Mouse (Mus musculus): ENCODE results near the gene Noct.
"Not testable (repeated sequence)": the region's sequence is repeated elsewhere in the genome, so short reads cannot be mapped to it uniquely, and the experiment has no call there.

Gene Noct

DNA sequence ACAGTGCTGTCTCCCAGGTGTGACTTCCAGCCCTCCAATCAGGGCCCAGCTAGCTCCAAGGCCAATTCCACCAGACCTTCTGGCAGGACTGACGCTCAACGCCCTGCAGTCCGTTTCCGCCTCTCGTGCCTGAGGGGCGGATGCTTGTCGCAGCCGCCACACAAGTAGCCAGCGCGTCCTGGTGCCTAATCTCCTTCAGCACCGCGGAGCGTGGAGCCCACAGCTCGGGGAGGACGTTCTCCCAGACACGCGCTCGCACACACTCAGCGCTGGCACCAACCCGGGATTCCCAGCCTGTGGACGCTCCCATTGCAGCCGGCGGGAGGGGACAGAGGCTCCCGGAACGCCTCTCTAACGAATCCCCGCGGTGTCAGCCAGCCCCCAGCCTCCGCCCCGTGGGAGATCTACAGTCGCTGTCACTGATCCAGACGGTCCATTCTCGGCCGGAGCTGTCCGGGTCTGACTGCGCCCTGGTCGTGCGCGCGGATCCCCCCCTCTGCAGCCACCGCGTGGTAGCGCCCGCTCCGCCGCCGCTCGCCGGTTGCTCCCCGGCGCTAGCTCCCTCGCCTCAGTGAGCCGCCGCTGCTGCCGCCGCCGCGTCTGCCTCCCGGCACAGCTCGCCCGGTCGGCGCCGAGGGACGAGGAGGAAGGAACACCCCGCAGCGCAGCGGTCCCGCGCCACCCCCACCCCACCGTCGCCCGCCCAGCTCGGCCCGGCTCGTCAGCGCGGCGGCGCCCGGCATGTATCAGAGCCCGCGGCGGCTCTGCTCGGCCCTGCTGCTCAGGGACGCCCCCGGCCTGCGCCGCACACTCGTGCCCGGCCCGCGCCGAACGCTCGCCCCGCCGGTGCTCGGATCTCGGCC, at the start of gene Noct:
Gene Noct, plus strand, starts transcription at position 85 of the 863 bp plus-strand sequence.
- peak; percentile 85 to 86 for DNase-seq (ENCODE audit: low spot score in 2 of 2)

DNA sequence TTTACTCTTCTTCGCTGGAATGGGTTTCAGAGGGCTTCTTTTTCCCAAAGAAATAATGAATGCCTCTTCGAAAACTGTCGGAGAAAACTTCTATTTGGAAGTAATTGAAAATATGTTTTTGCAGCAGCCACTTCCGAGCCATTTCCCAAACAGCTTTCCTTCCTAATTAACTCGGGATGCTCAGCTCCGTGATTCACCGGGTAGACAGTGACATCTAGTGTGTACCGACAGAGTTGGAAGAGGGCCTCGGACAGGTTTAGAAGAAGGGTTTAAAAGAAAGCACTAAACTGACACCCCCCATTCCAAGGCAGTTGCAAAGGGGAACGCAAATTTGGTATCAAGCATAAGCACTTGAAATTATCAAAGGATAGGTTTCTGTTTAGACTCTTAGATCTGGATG, 46.1 kb upstream of the Noct start:
- no peak for DNase-seq (ENCODE audit: low spot score in 2 of 2)

DNA sequence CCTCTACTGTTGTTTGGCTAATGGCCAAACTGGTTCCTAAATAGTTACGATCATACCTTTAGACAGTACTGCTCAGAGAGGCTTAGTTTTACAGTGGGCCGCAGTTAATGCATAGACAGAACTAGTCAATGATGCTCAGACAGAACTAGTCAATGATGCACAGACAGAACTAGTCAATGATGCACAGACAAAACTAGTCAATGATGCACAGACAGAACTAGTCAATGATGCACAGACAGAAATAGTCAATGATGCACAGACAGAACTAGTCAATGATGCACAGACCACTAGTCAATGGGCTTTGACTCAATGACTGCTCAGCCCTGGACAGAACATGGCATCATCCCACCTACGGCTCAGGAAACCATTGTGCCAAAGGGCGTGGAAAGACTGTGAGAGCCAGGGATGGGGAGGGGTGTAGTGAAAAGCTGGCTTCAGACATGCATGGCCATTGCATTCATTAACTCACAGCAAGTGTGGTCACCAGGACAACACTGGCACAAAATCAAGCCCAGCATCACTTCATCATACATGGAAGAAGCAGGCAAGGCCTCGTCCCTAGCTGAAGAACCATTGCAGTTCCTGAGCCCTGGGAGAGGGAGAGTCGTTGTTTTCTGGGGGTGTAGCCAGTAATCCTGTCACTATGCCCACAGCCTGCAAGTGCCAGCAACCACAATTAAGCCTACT, 44.6 kb upstream of the Noct start:
- DNase-seq (ENCODE audit: low spot score in 2 of 2): no peak

DNA sequence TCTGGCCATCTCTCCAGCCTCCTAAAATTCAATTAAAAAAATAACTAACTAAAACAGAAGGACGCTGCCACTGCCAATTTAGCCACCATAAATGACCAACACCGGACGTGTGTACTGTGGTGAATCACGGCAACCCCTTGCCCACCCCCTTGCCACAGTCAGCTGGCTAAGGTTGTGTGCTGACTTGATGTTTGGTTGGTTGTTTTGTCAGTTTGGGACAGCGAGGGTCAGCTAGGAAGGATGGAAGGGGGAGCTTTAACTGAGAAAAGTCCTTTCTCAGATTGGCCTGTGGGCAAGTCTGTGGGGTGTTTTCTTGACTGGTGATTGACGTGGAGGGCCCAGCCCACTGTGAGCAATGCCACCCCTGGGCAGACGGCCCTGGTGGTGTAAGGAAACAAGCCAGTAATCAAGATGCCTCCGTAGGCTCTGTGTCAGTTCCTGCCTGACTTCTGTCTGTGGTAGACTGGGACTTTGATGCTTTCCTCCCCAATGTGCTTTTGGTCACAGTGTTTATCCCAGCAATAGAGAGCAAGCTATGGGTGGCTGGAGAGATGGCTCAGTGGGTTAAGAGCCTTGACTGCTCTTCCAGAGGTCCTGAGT, 43.8 kb upstream of the Noct start:
- no peak for DNase-seq (ENCODE audit: low spot score in 2 of 2)

DNA sequence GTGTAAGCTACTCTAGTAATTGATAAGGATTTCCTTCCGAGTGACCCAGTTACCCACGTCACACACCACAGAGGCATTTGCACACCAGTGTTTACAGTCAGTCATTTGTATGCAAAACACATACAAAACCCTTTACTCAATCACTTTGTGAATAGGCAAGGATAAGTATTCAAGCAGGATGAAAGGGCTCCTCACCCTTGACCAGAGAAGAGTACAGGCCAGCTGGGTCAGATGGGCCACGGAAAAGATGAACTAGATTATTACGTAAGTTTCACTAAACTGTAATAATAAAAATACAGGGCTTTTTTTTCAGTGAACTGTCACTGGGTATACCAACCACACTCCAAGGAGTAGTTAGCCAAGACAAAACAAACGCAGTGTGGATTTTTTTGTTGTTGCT, 41.8 kb upstream of the Noct start:
- DNase-seq (ENCODE audit: low spot score in 2 of 2): no peak

DNA sequence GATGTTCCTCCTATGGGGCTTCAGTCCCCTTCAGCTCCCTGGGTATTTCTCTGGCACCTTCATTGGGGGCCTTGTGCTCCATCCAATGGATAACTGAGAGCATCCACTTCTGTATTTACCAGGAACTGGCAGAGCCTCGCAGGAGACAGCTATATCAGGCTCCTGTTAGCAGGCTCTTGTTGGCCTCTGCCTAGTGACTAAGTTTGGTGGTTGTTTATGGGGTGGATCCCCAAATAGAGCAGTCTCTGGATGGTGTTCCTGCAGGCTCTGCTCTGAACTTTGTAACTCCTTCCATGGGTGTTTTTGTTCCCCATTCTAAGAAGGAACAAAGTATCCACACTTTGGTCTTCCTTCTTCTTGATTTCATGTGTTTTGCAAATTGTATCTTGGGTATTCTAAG, 40.7 kb upstream of the Noct start:
- not testable (repeated sequence) for DNase-seq (ENCODE audit: low spot score in 2 of 2)

DNA sequence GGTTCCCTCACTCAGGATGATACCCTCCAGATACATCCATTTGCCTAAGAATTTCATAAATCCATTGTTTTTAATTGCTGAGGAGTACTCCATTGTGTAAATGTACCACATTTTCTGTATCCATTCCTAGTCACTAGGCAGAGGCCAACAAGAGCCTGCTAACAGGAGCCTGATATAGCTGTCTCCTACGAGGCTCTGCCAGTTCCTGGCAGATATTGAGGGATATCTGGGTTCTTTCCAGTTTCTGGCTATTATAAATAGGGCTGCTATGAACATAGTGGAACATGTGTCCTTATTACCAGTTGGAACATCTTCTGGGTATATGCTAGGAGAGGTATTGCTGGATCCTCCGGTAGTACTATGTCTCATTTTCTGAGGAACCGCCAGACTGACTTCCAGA, 40.3 kb upstream of the Noct start:
- not testable (repeated sequence) for DNase-seq (ENCODE audit: low spot score in 2 of 2)

DNA sequence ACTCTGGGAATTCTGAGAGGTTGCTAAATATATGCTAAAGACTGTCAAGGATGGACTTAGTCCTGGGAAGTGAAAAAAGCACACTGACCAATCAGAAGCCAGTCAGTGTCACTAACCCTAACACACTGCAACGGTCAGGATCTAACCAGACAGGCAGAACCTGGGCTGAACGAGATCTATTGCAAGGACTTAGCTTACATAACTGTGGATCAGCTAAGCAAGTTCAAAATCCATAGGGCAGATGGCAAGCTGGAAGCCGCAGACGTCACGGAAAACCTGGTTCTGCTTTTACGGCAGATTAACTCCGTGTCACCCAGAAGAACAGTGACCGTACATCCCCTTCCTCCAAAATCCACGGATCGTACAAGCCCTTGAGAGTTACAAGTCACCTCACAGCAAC, 39.5 kb upstream of the Noct start:
- DNase-seq (ENCODE audit: low spot score in 2 of 2): no peak

DNA sequence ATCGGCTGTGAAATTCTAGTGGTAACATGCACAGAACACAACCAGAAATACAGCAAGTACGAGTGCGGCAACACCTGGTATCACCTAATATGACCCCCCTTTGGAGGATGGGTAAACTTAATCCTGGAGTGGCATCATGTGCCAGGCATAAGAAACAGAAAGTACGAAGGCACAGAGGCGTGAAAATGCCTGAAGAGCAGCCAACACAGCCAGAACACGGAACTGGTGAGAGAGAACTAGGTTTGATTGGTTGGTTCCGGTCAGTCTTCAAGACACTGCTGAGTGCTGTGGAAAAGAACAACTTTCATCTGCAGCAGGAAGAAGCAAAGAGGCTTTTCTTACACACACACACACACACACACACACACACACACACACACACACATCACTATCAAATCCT, 38.8 kb upstream of the Noct start:
- DNase-seq (ENCODE audit: low spot score in 2 of 2): no peak

DNA sequence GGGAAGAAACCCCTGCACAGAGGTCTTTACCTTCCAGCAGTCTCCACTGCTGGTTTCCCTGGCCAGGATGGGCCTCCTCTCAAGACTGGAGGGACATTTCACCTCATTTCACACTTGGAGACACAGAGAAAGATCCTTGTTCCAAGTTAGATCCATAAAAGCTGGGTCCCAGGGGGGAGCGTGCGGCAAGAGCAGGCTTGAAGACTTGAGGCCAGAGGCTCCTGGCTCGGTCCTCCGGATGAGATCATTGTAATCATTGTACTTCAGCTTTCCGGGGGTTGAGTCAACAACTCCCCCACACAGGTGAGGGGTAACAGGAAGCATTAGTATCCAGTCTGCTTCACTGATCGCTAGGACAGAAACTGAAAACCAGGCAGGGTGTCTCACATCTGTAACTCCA, 30.2 kb upstream of the Noct start:
- DNase-seq (ENCODE audit: low spot score in 2 of 2): no peak

DNA sequence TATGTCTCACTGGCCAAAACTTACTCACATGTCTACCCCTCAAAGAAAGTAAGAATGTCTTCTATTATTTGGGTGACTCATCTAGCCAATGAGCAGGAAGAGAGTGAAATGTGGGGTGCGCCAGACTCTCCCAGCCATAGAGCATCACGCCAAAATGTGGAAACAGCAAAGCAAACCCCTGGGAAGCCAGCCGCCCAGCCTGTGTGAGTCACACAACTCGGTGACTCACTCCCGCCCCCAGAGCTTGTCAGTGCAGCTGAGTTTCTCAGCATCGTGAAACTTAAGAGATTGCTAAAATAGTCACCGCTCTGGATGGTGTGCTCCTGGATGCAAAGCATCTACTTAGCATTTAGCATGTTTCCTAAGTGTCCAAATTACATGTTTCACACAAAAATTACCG, 28.9 kb upstream of the Noct start:
- peak; percentile 86 to 91 for DNase-seq (ENCODE audit: low spot score in 2 of 2)

DNA sequence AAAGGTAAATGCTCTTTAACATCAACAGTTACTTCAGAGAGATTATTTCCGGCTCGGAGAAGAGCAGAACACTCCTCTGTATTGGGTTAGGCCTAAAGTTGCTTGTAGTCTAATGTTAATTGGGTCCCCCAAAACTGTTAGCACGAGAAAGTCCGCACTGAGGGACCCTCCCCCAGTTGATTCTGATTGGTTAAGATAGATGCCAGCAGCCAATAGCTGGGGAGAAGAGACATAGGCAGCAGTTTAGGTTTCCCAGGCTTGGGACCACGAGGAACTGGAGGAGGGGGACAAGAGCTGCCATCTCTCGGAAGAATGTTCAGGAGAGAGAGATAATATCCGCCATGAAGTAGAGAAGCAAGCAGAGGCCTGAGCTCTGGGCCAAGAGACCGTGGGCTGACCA, 28.5 kb upstream of the Noct start:
- peak in 1 of 2 experiments; percentile 38 for DNase-seq (ENCODE audit: low spot score in 2 of 2)

DNA sequence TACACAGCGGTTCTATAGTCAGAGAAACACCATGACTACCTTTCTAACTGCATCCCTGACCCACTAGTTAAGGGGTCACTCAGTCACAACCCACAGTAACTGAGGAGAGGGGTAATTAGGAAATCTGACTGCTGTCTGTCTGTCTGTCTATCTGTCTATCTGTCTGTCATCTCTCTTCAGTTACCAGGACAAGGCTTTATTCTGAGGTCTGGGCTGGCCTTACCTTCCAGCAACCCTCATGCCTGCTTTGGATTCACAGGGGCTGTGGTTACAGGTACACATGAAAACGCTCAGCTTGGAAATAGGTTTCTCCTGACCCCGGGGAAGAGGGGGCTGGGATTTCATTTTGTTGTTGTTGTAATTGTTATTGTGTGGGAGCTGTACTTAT, 27.5 kb upstream of the Noct start:
- no peak for DNase-seq (ENCODE audit: low spot score in 2 of 2)

DNA sequence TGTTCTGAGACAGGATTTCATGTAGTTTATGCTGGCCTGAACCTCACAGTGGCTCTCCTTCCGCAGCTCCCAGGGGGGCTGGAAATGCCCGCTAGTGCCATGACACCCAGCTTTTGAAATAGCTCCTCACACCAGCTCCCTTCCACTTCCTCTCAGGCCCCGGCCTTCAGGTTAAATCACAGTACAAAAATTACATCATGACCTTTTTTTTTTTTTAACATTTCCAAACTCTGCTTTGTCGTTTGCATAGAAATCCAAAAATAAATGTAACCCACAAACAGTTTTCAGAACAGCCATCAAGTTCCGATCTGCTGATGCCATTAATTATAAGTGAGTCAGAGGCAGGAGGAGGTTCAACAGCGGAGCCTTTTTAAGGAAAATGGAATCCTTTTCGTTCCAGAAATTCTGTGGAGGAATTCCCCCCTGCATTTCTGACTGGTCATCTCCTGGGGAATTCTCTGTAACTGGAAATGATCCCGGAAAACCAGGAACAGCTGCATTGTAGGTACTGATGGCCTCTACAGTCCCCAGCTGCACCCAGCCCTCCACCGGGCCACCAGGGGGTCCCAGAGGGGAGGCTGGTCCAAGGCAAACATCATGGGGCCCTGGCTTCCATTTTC, 27.0 kb upstream of the Noct start:
- DNase-seq (ENCODE audit: low spot score in 2 of 2): no peak

DNA sequence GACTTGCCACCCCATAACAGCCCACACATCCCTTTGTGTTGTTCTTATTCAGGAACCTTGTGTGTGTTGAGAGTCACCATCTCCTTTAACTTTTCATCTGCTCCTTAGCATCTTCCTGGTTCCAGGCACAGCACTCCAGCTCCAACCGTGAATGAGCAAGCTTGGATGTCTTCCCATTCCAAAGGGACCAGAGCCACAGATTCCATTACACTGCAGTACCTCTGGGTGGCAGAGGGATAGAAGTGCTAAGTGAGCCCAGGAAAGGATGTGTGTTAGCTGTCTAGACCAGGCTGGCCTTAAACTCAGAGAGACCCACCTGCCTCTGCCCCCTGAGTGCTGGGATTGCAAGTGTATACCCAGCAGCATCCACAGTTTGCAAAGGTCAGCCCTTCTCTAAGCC, 26.0 kb upstream of the Noct start:
- peak in 1 of 2 experiments; percentile 12 for DNase-seq (ENCODE audit: low spot score in 2 of 2)

DNA sequence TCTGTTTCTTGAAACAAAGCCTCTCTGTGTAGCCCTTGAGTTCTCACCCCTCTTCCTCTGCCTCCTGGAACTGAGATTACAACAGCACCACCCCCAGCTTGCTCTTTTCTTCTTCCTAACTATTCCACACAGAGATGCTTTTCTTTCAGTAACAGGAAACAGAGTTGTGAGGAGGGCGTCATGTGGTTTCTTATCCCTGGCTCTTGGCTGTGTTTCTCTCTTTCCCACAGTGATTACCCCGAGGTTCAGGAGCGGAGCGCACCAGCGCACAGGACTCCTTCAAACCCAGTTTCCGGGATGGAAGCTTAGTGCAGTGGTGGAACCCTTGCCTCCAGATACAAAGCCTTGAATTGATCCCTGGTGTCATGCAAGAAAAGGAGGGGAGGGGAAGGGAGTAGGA, 25.1 kb upstream of the Noct start:
- DNase-seq (ENCODE audit: low spot score in 2 of 2): no peak

DNA sequence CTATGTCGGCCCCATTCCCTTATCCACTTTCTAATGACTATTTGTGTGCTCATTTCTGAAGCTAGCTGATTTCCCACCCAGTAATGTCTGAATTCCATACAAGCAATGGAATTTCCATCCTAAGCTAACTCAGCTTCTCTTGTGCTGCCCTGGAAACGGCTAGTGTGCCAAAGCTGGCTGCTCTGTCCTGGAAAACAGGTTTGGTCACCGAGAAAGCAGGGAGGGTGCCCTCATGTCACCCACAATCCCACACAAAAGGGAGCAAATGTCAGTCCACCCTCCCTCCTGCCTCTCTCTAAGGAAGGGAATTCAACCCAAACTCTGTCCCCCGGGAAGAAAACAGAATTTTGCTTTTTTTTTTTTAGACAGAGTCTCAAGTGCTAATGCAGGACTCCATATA, 23.9 kb upstream of the Noct start:
- DNase-seq (ENCODE audit: low spot score in 2 of 2): no peak

DNA sequence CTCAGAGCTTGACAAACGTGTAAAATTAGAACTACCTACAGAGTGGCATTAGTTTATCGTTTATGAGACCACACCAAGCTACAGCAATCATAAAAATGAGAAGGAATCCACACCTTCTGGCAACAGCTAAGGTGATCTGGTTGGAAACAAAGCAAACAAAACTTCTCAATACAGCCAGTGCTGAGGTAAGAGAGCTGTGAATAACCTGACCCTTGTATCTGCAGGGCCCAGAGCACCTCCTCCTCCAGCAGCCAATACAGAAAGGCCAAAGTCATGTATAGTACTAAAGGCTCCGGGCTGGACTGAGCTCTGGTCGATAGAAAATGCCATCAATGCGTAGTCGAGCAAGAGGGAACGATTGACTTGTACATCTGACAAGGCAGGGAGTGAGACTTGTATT, 23.4 kb upstream of the Noct start:
- DNase-seq (ENCODE audit: low spot score in 2 of 2): no peak

DNA sequence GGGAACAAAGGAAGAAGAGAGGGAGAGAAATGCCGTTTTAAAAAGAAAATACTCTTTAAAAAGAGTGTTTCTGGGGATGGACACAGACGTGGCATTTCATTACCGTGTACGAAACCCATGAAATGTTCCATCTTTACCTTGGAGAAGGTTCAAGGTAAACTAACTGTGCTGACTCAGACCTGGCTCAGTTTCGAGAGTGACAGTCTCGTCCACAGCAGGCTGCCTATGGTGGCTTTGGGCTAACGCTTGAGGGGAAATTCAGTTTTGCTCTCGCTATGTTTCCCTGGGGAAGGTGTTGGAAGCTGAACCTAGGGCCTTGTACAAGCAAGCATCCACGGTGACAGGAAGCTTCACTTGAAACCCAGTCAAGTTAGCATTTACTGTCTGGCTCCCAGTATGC, 22.3 kb upstream of the Noct start:
- no peak for DNase-seq (ENCODE audit: low spot score in 2 of 2)

DNA sequence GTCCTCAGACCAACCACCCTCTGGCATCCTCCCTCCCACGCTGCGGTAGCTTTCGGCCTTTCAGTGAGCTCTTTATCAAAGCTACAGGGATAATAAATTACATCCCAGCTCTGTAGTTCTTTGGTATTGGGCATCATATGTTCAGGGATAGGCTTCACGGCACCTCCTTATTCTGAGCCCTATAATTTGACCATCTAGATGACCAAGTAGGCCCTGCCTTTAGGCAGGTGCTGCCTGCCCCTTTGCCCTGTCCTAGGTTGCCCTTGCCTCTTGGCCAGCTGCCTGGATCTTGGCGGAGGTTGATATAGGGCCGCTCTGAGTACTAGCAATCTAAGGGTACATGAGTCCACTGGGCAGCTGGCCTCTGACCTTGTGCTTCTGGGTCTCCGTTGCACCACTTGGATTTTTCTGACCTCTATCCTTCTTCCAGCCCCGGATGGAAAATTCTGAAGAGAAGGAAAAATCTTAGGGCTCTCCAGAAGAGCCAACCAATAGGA, 21.7 kb upstream of the Noct start:
- no peak for DNase-seq (ENCODE audit: low spot score in 2 of 2)

DNA sequence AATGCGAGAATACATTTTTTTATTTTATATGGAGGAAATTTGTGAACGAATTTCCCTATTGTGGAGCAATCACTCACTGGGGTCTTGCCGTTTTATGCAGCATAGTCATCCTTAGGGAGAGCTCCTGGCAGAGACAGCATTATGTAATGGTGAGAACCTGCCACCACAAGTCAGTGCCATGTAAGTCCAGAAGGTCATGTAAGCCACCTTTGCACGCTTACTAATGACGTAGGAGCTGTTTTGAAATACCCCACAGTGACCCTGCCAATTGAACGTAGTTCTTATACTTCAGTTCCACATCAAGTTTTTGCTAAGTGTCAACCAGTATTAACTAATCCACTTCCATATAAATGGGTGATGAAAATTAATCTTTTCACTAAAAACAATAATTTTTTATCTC, 20.3 kb upstream of the Noct start:
- no peak for DNase-seq (ENCODE audit: low spot score in 2 of 2)

DNA sequence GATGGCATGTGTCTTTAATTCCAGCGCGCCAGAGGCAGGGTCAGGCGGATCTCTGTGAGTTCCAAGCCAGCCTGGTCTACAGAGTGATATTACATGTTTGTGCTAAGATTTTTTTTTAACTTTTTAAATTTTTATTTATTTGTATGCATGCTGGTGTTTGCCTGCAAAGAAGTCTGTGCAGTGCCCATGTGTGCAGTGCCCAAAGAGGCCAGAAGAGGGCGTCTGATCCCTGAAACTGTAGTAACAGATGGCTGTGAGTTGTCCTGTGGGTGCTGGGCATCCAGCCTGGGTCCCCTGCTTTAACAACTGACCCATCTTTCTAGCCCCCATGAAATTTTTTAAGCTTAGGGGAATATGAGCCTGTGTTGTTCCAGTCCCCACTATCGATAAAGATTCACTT, 19.8 kb upstream of the Noct start:
- no peak for DNase-seq (ENCODE audit: low spot score in 2 of 2)

Measured in right cerebral cortex, postnatal 36 days (tissue).